Mouse (Mus musculus) megakaryocyte progenitor cell, adult 5-6 weeks (primary cell): ENCODE measurements at regions not wholly inside any gene's neighbourhood (a gene's known extent, or its start where the extent isn't known, plus 50 kb on each side); places are given as distances from the start of the nearest gene placed in this dataset.

ENCODE experiments used
- ATAC-seq: replicated peaks from 2 replicates; pipeline ENCODE4 v1.8.0; 2016; ENCODE audit warnings: mild to moderate bottlenecking, moderate TSS enrichment, inconsistent platforms; ENCODE audit not compliant: poor library complexity

GRCm38 (mm10) chr2:48220771-48221170 lies 593.1 kb upstream of the Acvr2a start:
- ATAC-seq, result no peak

DNA sequence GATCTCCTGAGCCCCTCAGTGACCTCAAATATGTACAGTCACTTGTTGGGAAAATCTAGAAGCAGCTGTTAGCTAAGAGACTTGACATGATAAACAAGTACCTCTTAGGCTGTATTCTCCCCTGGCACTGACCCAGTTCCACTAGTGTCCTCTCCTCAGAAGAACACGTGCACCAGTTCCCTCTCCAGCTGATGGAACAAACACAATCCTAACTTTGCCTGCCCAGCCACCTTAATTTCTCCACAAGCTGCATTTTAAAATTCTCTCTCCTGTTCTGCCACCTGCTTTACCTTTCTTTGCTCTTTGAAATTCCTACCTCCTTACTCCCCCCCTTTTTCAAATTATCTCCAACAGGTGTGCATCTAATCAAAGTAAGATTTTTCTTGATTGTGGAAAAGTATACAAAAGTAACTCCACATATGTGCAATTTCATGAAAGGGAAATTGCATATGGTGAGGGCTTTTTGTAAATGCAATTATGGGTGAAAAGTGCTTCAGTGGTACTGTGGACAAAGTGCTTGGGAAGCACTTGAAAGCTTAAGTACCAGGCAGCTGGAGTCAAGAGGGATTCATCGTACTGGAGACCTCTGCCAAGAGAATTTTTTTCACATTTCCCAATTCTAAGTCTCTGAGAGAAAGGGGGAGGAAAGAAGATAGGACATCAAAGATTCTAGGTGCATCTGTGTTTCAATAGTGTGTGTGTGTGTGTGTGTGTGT lies 590.7 kb upstream of the Acvr2a start:
- ATAC-seq, result no peak

GRCm38 (mm10) chr2:48250174-48250573 lies 563.7 kb upstream of the Acvr2a start:
- ATAC-seq, result no peak

GRCm38 (mm10) chr2:48260299-48260698 lies 553.6 kb upstream of the Acvr2a start:
- peak; percentile 48; the same call in 1 of the 2 replicates for ATAC-seq
